Mouse (Mus musculus): ENCODE results near the gene Chd2.
"Not testable (repeated sequence)": the region's sequence is repeated elsewhere in the genome, so short reads cannot be mapped to it uniquely, and the experiment has no call there.

Gene Chd2

DNA sequence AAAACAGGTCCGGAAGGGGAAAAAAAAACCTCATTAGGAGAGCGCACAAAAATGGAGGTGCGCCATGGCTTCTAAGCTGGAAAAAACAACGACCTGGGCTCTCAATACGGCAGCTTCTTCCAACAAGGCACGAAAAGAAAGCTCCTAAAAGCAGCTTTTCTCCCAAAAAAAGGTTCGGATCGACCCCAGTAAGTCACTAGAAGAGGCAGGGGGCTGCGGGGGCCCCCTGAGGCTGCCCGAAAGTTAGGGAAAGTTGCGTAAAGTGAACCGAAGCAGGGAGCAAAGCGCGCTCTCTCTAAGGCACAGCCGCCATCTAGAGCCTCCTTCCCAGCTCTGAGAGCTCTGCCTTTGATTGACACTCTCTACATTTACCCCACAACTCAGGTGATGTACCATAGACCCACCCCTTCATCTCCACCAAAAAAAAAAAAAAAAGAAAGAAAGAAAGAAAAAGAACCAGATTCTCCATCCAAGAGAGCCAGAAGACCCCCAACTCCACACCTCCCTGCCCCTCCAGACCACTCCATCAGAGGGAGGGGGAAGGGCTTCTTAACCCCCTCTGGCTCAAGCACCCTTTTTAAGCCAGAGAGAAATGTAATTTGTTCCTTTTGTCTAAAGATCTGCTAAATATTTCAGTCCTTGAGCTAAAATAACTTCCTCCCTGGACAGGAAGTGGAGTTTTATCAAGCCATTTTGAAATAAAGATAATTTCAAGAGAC, at the start of gene Chd2:
Chd2 (minus strand) TSS at position 419 of the 719 bp plus-strand sequence.
- peak; percentile 79 for DNase-seq (ENCODE audit: extremely low spot score, low spot score)

DNA sequence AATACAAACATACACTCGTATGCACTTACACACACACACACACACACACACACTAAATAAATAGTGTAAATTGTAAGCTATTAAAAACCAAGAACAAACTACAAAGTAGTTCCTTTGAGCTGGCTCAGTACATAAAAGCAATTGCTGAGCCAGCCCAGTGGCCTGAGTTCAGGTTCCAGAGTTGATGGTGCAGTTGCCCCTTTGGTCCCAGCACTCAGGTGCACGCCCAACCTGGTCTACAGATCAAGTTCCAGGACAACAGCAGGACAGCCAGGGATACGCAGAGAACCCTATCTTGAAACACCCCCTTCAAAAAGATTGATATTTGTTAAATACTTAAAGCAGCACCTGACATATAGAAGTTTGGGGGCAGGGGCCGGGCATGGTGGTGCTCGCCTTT, 49.1 kb upstream of the Chd2 start:
- DNase-seq (ENCODE audit: extremely low spot score, low spot score): no peak

DNA sequence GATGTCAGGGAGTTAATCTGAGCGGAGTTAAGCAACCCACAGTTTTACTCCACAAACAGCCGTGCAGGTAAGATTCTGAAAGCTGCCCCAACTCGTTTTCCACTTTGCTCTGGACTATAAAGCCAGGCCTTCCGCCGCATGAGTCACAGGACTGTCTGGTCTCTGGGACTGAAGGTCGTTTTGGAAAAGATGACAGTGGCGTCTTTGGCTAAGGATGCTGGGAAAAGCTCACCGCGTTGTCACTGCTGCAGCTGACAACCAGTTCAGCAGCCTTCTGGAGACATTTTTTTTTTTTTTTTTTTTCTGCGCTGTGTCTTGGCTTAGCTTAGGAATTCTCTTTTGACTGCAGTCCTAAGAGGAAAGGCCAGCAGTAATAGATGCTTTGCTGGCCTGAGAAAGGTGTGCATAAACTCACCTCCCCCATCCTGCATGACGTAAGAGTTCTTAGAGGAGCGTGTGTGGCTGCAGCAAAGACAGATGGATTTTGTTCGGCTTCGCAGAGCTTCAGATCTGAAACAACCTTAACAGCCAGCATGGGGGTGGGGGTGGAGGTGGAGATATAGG, 47.7 kb upstream of the Chd2 start:
- no peak for DNase-seq (ENCODE audit: extremely low spot score, low spot score)

- DNase-seq (ENCODE audit: extremely low spot score, low spot score): no peak
Measured at GRCm38 (mm10) chr7:73588351-73588906, 46.8 kb upstream of the Chd2 start.

DNA sequence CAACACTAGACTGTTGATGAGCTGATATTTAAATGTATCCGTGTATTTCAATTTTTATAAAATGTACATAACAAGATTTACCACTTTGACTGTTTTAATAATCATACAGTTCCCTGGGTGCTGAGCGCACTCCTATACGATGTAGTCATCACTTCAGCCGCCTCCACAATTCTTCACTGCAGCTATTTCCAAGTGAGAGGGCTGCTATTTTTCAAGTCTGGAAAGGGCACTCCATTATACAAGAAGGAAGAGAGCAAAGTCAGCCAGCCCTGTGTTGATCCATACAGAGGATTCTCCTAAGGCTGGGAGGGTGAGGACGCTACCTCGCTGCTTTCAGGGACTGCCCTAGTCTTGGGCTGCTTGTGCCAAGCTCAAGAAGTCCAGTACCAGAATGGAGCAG, 45.1 kb upstream of the Chd2 start:
- DNase-seq (ENCODE audit: extremely low spot score, low spot score): no peak

DNA sequence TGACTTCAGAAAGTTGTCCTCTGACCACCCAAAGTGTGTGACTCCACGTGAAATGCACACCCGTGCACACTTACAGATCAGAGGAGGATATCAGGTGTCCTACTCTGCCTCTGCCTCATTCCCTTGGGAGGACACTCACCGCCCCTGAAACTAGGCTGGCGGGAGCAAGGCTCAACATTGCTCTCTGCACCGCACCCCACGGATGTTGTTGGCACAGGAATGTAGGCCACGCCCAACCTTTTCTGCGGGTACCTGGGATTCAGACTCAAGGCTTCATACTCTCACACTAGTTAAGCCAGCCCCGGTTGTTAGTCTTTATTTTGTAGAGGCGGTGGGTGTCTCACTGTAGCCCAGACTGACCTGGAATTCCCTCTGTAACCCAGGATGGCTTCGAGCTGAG, 44.6 kb upstream of the Chd2 start:
- DNase-seq (ENCODE audit: extremely low spot score, low spot score): no peak

GRCm38 (mm10) chr7:73585114-73586032, 43.7 kb upstream of the Chd2 start:
- no peak for DNase-seq (ENCODE audit: extremely low spot score, low spot score)

DNA sequence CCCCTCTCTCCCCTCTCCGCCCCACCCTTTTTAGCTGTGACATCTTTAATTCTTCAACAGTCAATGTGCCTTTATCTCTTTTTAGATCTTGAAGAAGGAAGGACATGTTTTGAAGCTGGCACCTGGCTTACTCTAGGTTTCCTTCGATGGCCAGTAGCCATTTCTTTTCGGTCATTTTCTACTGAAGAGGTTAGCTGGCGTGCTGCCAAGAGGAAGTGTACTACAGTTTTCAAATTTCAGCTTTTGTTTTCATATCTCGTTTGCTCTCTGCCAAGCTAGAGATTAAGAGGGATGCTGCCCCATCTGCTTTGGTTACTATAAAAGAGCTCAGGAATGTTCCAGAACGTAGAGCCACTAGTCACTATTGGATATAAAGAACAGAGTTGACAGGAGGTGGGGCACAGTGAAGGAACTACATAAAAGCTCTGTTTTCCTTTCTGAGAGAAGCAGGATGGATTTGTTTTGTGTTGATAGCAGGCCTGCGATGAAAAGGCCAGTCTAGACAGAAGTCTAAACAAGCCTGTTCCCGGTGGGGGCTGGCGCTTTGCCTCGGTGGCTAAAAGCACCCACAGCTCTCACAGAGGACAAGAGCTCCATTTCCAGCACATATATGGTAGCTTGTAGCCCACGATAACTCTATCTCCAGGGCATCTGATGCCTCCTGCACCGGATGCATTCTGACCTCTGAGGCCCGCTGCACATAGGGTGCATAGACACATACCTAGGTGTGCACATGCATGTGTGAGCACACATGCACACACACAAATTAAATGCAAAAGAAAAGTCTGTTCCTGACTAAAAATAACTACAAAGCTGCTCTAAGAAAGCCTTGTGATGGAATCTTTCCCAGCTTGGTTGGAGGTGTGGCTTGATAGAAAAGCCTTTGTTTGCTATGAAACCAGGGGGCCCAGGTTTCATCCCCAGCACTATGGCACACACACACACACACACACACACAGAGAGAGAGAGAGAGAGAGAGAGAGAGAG, 42.7 kb upstream of the Chd2 start:
- DNase-seq (ENCODE audit: extremely low spot score, low spot score): no peak

GRCm38 (mm10) chr7:73583400-73583799, 41.8 kb upstream of the Chd2 start:
- DNase-seq (ENCODE audit: extremely low spot score, low spot score): no peak

GRCm38 (mm10) chr7:73581836-73582375, 40.3 kb upstream of the Chd2 start:
- no peak for DNase-seq (ENCODE audit: extremely low spot score, low spot score)

DNA sequence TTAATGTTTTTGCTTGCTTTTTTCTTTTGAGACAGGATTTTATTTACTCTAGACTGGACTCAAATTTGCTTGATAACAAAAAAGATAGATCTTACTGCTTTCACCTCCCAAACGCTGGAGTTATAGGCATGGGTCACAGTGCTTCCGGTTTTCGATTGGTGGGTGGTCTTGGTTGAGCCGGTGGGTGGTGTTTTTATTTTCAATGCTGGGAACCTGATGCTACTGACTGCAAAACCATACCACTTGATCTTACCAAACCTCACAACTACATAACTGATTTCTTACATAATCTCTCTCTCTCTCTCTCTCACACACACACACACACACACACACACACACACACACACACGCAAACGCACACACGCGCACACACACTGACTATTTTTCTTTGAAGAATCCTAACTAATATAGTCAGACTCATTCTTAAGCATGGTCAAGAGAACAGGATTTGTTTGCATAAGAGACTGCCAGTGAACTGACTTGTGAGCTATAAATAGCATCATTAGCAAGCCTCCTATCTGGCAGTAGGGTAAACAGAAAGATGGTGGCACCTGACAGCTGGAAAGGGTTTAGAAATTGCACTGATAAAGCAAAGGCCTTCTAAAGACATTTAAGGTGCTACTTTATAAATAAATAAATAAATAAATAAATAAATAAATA, 37.6 kb upstream of the Chd2 start:
- no peak for DNase-seq (ENCODE audit: extremely low spot score, low spot score)

DNA sequence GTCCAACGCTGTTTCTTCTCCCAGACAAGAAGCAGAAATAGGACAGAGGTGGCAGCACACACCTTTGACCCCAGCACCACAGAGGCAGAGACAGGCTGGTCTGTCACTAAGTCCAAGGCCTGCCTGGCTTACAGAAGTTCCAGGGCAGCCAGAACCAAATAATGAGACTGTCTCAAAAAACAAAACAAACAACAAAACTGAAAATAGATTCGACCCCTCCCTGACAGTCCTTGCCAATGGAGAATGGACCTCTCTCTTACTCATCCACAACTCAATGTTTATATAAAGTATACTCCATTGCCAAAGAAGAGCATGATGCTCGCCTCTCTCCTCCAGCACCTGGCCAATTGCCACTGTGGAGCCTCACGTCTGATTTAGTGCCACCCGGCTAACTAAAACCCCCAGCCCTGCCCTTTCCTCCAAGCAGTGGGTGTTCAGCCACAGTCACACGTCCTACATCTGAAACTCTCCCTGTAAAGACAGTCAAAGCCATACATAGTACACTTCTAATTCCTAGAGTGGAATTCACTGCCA, 36.3 kb upstream of the Chd2 start:
- DNase-seq (ENCODE audit: extremely low spot score, low spot score): no peak

- DNase-seq (ENCODE audit: extremely low spot score, low spot score): no peak
Measured at GRCm38 (mm10) chr7:73576101-73576936, 34.7 kb upstream of the Chd2 start.

DNA sequence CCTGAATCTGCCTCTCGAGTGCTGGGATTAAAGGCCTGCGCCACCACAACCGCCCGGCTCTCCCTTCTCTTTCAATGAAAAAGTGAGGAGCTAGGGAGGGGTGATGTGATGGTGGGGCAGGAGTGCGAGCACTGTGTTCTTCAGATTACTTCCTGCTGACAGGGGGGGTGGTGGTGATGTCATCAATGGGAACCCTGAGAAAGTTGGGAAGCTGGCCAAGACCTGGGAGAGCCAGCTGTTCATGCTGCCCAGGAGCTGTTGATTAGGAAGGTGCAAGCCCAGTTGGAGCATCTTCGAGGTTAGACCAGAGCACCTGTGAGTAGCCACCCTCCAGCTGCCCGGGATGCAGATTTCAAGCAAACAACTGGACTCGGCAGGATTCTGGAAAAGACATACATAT, 33.6 kb upstream of the Chd2 start:
- no peak for DNase-seq (ENCODE audit: extremely low spot score, low spot score)

DNA sequence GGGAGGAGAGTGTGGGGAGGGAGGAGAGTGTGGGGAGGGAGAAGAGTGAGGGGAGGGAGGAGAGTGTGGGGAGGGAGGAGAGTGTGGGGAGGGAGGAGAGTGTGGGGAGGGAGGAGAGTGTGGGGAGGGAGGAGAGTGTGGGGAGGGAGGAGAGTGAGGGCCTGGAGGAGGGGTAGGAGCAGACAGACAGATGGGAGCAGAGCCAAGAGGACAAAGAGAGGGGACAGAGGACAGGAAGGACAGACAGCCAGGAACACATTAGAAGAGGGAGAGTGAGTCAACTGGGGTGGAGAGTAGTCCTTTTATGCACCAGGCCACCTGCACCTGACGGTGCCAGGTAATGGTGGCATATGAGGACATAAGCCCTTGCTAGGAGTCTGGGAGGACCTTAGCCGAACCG, 33.0 kb upstream of the Chd2 start:
- DNase-seq (ENCODE audit: extremely low spot score, low spot score): not testable (repeated sequence)

DNA sequence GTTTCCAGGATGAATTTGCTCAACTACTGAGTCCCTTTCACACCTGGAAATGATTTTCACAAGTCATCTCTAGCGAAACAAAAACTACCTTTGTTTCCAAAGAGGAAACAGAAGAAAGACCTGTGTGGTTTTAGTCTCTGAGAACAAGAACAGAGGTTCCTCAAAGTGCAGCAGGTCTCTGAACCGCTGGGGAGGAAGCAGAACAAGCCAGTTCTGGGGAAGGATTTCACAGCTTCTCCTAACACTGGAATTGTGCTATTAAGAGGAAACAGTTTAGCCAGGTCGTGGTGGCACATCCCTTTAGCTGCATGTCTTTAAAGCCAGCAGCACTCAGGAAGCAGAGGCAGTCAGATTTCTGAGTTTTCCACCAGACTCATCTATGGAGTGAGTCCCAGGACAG, 30.9 kb upstream of the Chd2 start:
- no peak for DNase-seq (ENCODE audit: extremely low spot score, low spot score)

DNA sequence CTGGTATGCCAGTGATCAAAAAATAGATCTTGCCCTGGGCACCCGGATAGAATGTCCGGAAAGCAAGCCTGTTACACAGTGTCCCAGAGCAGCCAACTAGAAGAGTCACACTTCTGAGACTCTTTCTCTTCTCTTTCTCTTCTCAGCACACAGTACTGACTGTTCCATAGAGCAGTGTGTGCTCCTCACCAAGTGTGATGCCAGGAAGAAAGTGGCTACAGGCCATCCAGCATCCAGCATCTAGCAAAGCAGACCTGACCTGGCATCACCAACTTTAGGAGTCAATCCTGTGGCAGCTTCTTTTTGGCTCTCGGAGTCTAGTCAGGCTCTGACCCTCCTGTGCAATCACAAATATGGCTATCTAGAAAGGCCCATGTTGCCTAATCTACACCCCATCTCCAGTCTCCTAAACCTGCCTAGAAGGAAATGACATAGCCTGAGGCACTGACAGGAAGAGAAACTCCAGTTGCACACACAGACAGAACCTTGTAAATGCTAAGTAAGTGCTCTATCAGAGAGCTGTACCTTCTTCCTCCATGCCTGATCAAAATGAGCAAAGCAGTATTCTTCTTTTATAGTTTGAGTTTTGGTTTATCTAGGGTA, 27.3 kb upstream of the Chd2 start:
- peak; percentile 10 for DNase-seq (ENCODE audit: extremely low spot score, low spot score)

DNA sequence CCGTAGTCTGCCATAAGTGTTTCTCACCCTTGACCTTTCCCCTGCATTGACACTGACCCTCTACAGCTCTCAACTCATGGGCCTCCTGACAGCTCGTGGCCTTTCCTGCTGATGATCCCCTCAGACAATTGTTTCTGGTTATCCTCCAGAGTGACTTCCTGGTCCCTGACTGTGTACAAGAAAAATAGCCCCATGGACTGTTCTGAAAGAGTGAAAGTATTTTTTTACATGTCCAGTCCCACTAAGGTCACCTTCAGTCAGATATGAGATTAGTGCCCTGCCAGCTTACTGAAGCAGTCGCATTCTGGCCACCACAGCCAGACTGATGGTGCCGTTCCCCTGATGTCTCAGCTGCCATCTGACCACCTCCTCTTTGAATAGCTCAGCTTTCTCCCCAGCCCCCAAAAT, 26.1 kb upstream of the Chd2 start:
- peak; percentile 13 for DNase-seq (ENCODE audit: extremely low spot score, low spot score)
